Mouse (Mus musculus) embryonic stem cell, embryonic (primary cell): ENCODE measurements at regions not wholly inside any gene's neighbourhood (a gene's known extent, or its start where the extent isn't known, plus 50 kb on each side); places are given as distances from the start of the nearest gene placed in this dataset.

Experiments
- CTCF ChIA-PET, 4 experiments: fragments of 300-600 bp in 2 of 4; fragments of 350-600 bp in 2 of 4; sonication (Branson Sonifier 250); formaldehyde crosslinking; loops; one replicate each; lab custom pipeline; 2022; ENCODE audit warnings: inconsistent platforms in 2 of 4; lab: Charles Lee
- POLR2A ChIA-PET, 4 experiments: fragments of 300-600 bp in 2 of 4; fragments of 350-600 bp in 2 of 4; sonication (Branson Sonifier 250); formaldehyde crosslinking; loops; one replicate each; lab custom pipeline; 2022; ENCODE audit warnings: antibody characterized with exemption in 4 of 4, inconsistent platforms in 1 of 4; lab: Charles Lee

- ChIA-PET CTCF (interaction anchor here in 1 of 4 experiments (0.6 kb wide), 1 partner anchor 8 kb away, joined by 4 read pairs; no protein-coding TSS in a partner anchor), POLR2A (no interaction called here)
Observed at GRCm38 (mm10) chrX:127871412-127871811, 135.1 kb upstream of the Cldn34c4 start.

GRCm38 (mm10) chrX:127844018-127844417, 107.7 kb upstream of the Cldn34c4 start:
- POLR2A ChIA-PET: no interaction called here
- CTCF ChIA-PET: no interaction called here
